Mouse (Mus musculus) gastrocnemius, postnatal 14 days (tissue): ENCODE measurements around the gene Mkrn1. TPM values are rescaled to one million over a fixed set of nuclear protein-coding genes. Genes with fewer than 3 reads are reported as not detected.
"Not testable (repeated sequence)": the region's sequence is repeated elsewhere in the genome, so short reads cannot be mapped to it uniquely, and the experiment has no call there.

Source experiments
- DNase-seq: peaks from one replicate; pipeline ENCODE4 v3.0.0; 2021; ENCODE audit warnings: mixed read lengths
- intact Hi-C: fragments of 180-260 bp; cut with DNase I; formaldehyde crosslinking; loops from one replicate; pipeline ENCODE4 v1.15.1; 2025; ENCODE audit warnings: low total_unique reads
- total RNA-seq, 2 experiments: library from RNA; stranded (reverse); gene quantifications; 2 replicates each; pipeline ENCODE4 v1.2.3; 2021

Gene Mkrn1
- total RNA-seq, 2 experiments from 2014 or later = 25.0 to 26.7 TPM

DNA sequence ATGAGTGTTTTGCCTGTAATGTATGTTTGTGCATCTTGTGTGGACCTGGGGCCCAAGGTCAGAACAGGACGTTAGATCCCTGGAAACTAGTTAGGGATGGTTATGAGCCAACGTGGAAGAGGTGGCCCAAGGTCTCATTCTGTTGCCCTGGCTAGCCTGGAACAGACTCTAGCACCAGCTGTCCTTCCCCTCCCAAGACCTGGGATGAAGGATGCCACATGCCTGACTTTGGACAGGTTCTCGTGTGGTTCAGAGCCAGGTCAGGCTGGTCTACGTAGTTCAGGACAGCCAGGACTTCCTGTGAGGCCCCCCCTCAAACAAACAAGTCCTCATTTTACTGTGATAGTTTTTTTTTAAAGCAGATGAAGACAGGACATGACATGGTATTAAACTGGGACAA is 24.3 kb downstream of the Mkrn1 start:
- no peak for DNase-seq
- intact Hi-C loops = no loop called here

DNA sequence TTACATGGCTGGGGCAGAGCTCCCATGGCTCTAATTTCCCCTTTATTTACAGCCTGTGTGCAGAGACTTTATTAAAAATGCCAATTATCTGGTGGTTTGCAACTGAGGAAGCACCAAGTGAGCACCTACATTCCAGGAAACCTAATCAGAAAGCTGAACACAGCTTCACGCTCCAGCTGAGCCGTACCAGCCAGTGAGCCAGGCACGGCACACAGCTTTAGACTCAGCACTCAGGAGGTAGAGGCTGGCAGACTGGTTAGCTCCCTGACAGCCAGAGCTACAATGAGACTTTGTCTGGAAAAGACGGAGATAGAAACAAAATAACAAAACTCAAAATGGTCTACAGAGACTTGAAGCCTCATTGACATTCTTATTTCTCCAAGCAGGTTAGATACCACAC is 24.8 kb downstream of the Mkrn1 start:
- DNase-seq = no peak
- intact Hi-C loops = no loop called here

GRCm38 (mm10) chr6:39389988-39390387 is 30.3 kb downstream of the Mkrn1 start:
- intact Hi-C loops = no loop called here
- DNase-seq = no peak

DNA sequence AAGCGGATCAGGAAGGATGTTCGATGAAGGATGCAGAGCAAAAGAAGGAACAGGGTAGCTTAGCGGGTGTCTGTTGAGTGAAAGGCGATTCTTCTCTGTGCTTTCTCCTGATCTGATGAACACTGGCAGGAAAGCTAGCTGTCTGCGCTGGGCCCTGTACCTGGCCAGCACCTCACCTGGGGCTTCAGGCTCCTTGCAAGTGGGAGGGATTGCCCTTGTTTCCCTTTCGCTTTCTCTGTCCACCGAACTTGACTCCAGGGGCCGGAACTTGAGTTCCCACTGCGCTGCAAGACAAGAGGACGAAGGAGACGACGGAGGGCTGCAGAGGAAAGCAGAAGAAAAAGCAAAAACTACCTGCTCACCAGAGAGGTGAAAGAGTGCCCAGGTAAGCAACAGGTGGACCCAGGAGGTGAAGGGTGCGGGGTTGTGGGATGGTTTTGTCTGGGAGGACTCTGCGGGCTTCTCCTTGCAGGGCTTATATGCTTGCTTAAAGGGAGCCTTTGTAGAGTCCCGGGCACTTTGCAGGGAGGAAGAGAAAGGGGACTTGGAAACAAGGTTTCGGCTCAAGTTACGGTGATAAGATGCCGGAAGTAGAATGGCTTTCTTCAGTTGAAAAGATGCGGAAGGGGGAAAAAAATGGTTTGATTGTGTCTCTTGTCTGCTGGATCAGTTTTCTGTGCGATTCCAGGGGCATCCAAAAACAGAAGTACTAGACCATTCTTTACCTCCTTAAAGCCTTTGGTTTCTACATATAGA is 39.0 kb downstream of the Mkrn1 start, which contains the start of gene Rab19:
Gene Rab19 (plus strand): TSS at position 51 of the 756 bp plus-strand sequence.
- intact Hi-C loops = no loop called here
- no peak for DNase-seq

GRCm38 (mm10) chr6:39380276-39380675 is 40.0 kb downstream of the Mkrn1 start:
- intact Hi-C loops = no loop called here
- DNase-seq = no peak

- DNase-seq = no peak
- intact Hi-C loops = no loop called here
These were observed 40.5 kb downstream of the Mkrn1 start for GRCm38 (mm10) chr6:39379749-39380148.

GRCm38 (mm10) chr6:39379224-39379623 is 41.0 kb downstream of the Mkrn1 start:
- intact Hi-C loops = no loop called here
- DNase-seq = no peak

GRCm38 (mm10) chr6:39378161-39378835 is 42.0 kb downstream of the Mkrn1 start:
- DNase-seq, intact Hi-C loops: not testable (repeated sequence)

GRCm38 (mm10) chr6:39377311-39377827 is 42.9 kb downstream of the Mkrn1 start, which contains the start of gene Slc37a3:
Gene Slc37a3, minus strand, starts transcription at chr6:39377675.
- DNase-seq = peak; percentile 89
- intact Hi-C loops = no loop called here

GRCm38 (mm10) chr6:39376775-39377174 is 43.5 kb downstream of the Mkrn1 start:
- intact Hi-C loops = no loop called here
- DNase-seq = no peak

GRCm38 (mm10) chr6:39373301-39373955 is 46.8 kb downstream of the Mkrn1 start:
- intact Hi-C loops = no loop called here
- no peak for DNase-seq

- peak; percentile 18 for DNase-seq
- intact Hi-C loops = no loop called here
These were observed 47.5 kb downstream of the Mkrn1 start for GRCm38 (mm10) chr6:39372727-39373126.

DNA sequence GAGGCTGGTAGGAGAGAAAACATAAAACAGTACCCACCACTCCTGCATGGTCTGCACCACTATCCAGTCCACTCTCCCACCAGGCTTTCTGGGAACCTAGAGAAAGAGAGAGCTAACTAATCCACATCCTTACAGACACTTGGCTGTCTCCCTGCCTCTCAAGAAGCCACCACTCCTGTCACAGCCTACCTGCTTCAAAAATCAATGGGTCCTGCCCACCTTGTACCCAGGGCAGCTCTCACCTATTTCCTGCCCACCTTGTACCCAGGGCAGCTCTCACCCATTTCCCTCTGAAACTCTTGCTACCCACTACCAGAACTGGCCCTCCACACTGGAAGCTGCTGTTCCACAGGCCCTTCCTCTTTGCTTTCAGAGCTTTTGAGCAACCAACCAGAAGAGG is 48.2 kb downstream of the Mkrn1 start:
- no peak for DNase-seq
- intact Hi-C loops = no loop called here

GRCm38 (mm10) chr6:39369631-39370030 is 50.6 kb downstream of the Mkrn1 start:
- intact Hi-C loops = no loop called here
- no peak for DNase-seq

GRCm38 (mm10) chr6:39362684-39363083 is 57.6 kb downstream of the Mkrn1 start:
- intact Hi-C loops = no loop called here
- DNase-seq = no peak

- intact Hi-C loops, DNase-seq: not testable (repeated sequence)
These were observed 61.1 kb downstream of the Mkrn1 start for GRCm38 (mm10) chr6:39359207-39359606.

- intact Hi-C loops = no loop called here
- DNase-seq = no peak
These were observed 71.3 kb downstream of the Mkrn1 start for GRCm38 (mm10) chr6:39348946-39349345.

GRCm38 (mm10) chr6:39347880-39348814 is 72.1 kb downstream of the Mkrn1 start:
- DNase-seq = no peak
- intact Hi-C loops = no loop called here
